ENCODE assay signal across 9 mouse cellular contexts in genomic region chrX:11512439-11512838, GRCm38 (mm10).
A peak's percentile ranks its signal among the peaks of the same experiment; 100 is the strongest.
DNase-seq lines count a peak whose midpoint lies in the region; ATAC-seq and TF ChIP-seq lines count a peak whose summit lies in the region.
"Had no signal": no experiment of that assay in that cellular context is flagged by ENCODE, and none has a peak within 500 bp of the region (broad histone marks: within the 10 kb centered on the region; RNA-seq: fewer than 3 reads in every experiment).

No protein-coding gene starts in this region.

- no peak overlapping the region for H3K27ac ChIP-seq in lung, embryonic 15.5 days
- no peak overlapping the region for H3K27ac ChIP-seq in lung, postnatal 0 days (ENCODE audit: low read length)
- H3K27ac ChIP-seq: limb, embryonic 13.5 days had no signal

- H3K4me2 ChIP-seq in lung, embryonic 15.5 days, result no peak overlapping the region
- no peak overlapping the region for H3K4me2 ChIP-seq in lung, postnatal 0 days (replicated peaks; ENCODE audit: low read depth, low read length)
- H3K4me2 ChIP-seq in myocyte (ENCODE audit: low read depth), result peak overlapping the region; percentile 2
- H3K4me2 ChIP-seq: limb, embryonic 13.5 days had no signal

- H3K4me3 ChIP-seq in lung, embryonic 15.5 days, result no peak overlapping the region
- H3K4me3 ChIP-seq in lung, postnatal 0 days (ENCODE audit: low read depth, low read length), result no peak overlapping the region
- H3K4me3 ChIP-seq in myocyte, result no peak overlapping the region
- H3K4me3 ChIP-seq: limb, embryonic 13.5 days had no signal

- TF ChIP-seq EP300 in lung, postnatal 0 days (IDR thresholded peaks at IDR 0.05), result no peak

- no peak overlapping the region for H3ac ChIP-seq in myocyte (ENCODE audit: control insufficient read depth, insufficient read length)

- TF ChIP-seq CTCF in lung, postnatal 0 days (IDR thresholded peaks at IDR 0.05), result no peak
- TF ChIP-seq CTCF in brain, embryonic 14.5 days (IDR thresholded peaks at IDR 0.05; ENCODE audit: borderline replicate concordance, extremely low read depth, insufficient read depth, insufficient read length), result no peak

- TF ChIP-seq POLR2A in brain, embryonic 14.5 days (IDR thresholded peaks at IDR 0.05; ENCODE audit: borderline replicate concordance, extremely low read depth, insufficient read depth, insufficient read length, poor library complexity, severe bottlenecking), result no peak
- TF ChIP-seq POLR2A in myocyte (IDR thresholded peaks at IDR 0.05; ENCODE audit: insufficient read length, low read depth), result no peak

- H3K36me3 ChIP-seq in lung, embryonic 15.5 days, result no peaks in the 10 kb centered on the region
- H3K36me3 ChIP-seq in lung, postnatal 0 days (ENCODE audit: insufficient read depth, low read length), result no peaks in the 10 kb centered on the region
- H3K36me3 ChIP-seq in myocyte (ENCODE audit: control insufficient read depth, insufficient read depth), result no peaks in the 10 kb centered on the region
- H3K36me3 ChIP-seq: limb, embryonic 13.5 days had no signal

- H3K79me2 ChIP-seq in myocyte (ENCODE audit: control insufficient read depth, insufficient read depth), result no peaks in the 10 kb centered on the region

- no peak overlapping the region for H3K9ac ChIP-seq in lung, embryonic 15.5 days
- no peak overlapping the region for H3K9ac ChIP-seq in lung, postnatal 0 days (replicated peaks; ENCODE audit: low read depth)
- H3K9ac ChIP-seq: limb, embryonic 13.5 days had no signal

- 51% methylated on average over 5 of the region's 5 CpGs for WGBS in lung, embryonic 15.5 days
- WGBS in lung, postnatal 0 days, result 31% methylated on average over 5 of the region's 5 CpGs

- H3K9me3 ChIP-seq in lung, embryonic 15.5 days, result no peaks in the 10 kb centered on the region
- no peaks in the 10 kb centered on the region for H3K9me3 ChIP-seq in lung, postnatal 0 days (ENCODE audit: low read length)
- H3K9me3 ChIP-seq: limb, embryonic 13.5 days had no signal

- no peaks in the 10 kb centered on the region for H3K4me1 ChIP-seq in lung, embryonic 15.5 days
- no peaks in the 10 kb centered on the region for H3K4me1 ChIP-seq in lung, postnatal 0 days (ENCODE audit: insufficient read depth, low read depth, low read length)

- no peak for DNase-seq in lung, postnatal 0 days (ENCODE audit: low spot score)
- DNase-seq in brain, embryonic 14.5 days (ENCODE audit: low read depth), result peak; percentile 63
- no peak for DNase-seq in left cerebral cortex, adult 8-10 months (ENCODE audit: low spot score in 2 of 2)
- DNase-seq in thymus, postnatal 14 days, result no peak
- no peak for DNase-seq in MN1 (ENCODE audit: low spot score)

- peak; percentile 23; the same call in 1 of the 2 replicates for ATAC-seq in lung, embryonic 15.5 days (ENCODE audit: borderline replicate concordance, extremely low read depth, low FRiP score, low TSS enrichment)
- no peak for ATAC-seq in lung, postnatal 0 days
- ATAC-seq in hematopoietic stem cell, adult 5-6 weeks (replicated peaks in 1 of 2; ENCODE audit: insufficient read depth in 1 of 2, low FRiP score in 2 of 2, low TSS enrichment in 1 of 2, low read depth in 1 of 2, poor library complexity in 2 of 2, severe bottlenecking in 2 of 2), result peak; percentile 60 to 82; a peak in 3 of 4 replicates

- no peaks in the 10 kb centered on the region; the same call in 1 of the 2 replicates for H3K27me3 ChIP-seq in lung, embryonic 15.5 days
- H3K27me3 ChIP-seq in lung, postnatal 0 days (replicated peaks; ENCODE audit: insufficient read depth, low read length), result no peaks in the 10 kb centered on the region
- H3K27me3 ChIP-seq in myocyte (ENCODE audit: control insufficient read depth, insufficient read depth, insufficient read length), result no peaks in the 10 kb centered on the region

TF ChIP-seq in myocyte, 11 proteins besides CTCF, POLR2A, EP300 and RAD21:
- TF ChIP-seq TCF3 (IDR thresholded peaks at IDR 0.05; ENCODE audit: insufficient read length, low read depth) (no peak), MYOD1 (IDR thresholded peaks at IDR 0.05; ENCODE audit: control insufficient read depth in 1 of 3, insufficient read length in 2 of 3, low read depth in 2 of 3) (peak in 1 of 3 experiments; percentile 47)
